Mouse (Mus musculus) hindbrain, embryonic 12.5 days (tissue): ENCODE measurements around the gene Adra2b. TPM values are rescaled to one million over a fixed set of nuclear protein-coding genes. Genes with fewer than 3 reads are reported as not detected.

Source experiments
- ATAC-seq: fragments of 200-750 bp; cut with Nextera tagmentation; 2 replicates; pipeline ENCODE4 v1.8.0; 2017; ENCODE audit warnings: moderate TSS enrichment; ENCODE audit not compliant: low FRiP score
- H3K27ac ChIP-seq: fragments of 300-500 bp; sonication (generic); 2 replicates; pipeline ENCODE4 v1.5.1; 2016; ENCODE audit warnings: mild to moderate bottlenecking
- H3K27me3 ChIP-seq: fragments of 300-500 bp; sonication (generic); 2 replicates; pipeline ENCODE4 v1.6.1; 2016; ENCODE audit warnings: mild to moderate bottlenecking
- H3K36me3 ChIP-seq: fragments of 300-500 bp; sonication (generic); 2 replicates; pipeline ENCODE4 v1.6.1; 2016; ENCODE audit warnings: mild to moderate bottlenecking
- H3K4me1 ChIP-seq: fragments of 300-500 bp; sonication (generic); 2 replicates; pipeline ENCODE4 v1.6.1; 2016
- H3K4me2 ChIP-seq: fragments of 300-500 bp; sonication (generic); replicated peaks from 2 replicates; pipeline ENCODE4 v1.6.1; 2016; ENCODE audit warnings: mild to moderate bottlenecking
- H3K4me3 ChIP-seq: fragments of 300-500 bp; sonication (generic); 2 replicates; pipeline ENCODE4 v1.5.1; 2016; ENCODE audit warnings: mild to moderate bottlenecking
- H3K9ac ChIP-seq: fragments of 300-500 bp; sonication (generic); 2 replicates; pipeline ENCODE4 v1.6.1; 2016; ENCODE audit warnings: mild to moderate bottlenecking, moderate library complexity
- H3K9me3 ChIP-seq: fragments of 300-500 bp; sonication (generic); replicated peaks from 2 replicates; pipeline ENCODE4 v1.6.1; 2016; ENCODE audit warnings: mild to moderate bottlenecking
- WGBS: fragments of 180-500 bp; shearing (Covaris S2); methylation state at CpG from one replicate; pipeline ENCODE4 v1.1.7; 2016; 5-methylcytosine and 5-hydroxymethylcytosine counted together
- polyA plus RNA-seq: library from polyadenylated mRNA; unstranded; fragments of >200 nt; fragmentation: Nextera tagmentation; extraction: Ambion mirVana; gene quantifications from 2 replicates; pipeline ENCODE4 v1.2.1, GENCODE M21; 2016

Adra2b gene
- polyA plus RNA-seq, 1 experiment from 2014 or later = 2.4 TPM

DNA sequence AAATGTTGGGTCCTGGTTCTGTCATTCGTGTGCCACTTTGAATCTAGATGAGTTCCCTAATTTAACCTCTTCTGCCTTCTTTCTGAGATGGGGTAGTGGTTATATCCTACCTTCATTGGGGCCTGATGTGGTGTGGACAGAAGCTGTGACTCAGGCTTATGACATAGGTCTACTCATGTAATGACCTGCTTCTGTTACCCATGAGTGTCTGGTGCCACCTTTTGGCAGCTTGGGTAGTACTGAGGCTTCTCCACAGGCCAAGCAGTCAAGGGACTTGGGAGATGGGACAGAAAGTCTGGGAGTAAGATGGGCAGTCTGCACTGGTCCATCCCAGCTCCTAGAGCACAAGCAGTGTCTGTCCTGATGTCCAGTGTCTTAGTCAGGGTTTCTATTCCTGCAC lies 16.7 kb upstream of the Adra2b start:
- Histone ChIP-seq H3K27ac (no peak overlapping the region), H3K36me3 (no peaks in the 10 kb centered on the region), H3K27me3 (peaks cover 5% of the 10 kb centered on the region; the same call in 1 of the 2 replicates), H3K4me3 (no peak overlapping the region), H3K9ac (no peak overlapping the region), H3K4me1 (no peaks in the 10 kb centered on the region), H3K4me2 (no peak overlapping the region), H3K9me3 (no peaks in the 10 kb centered on the region)
- WGBS = 52% methylated on average over 1 of the region's 1 CpGs
- no peak for ATAC-seq

DNA sequence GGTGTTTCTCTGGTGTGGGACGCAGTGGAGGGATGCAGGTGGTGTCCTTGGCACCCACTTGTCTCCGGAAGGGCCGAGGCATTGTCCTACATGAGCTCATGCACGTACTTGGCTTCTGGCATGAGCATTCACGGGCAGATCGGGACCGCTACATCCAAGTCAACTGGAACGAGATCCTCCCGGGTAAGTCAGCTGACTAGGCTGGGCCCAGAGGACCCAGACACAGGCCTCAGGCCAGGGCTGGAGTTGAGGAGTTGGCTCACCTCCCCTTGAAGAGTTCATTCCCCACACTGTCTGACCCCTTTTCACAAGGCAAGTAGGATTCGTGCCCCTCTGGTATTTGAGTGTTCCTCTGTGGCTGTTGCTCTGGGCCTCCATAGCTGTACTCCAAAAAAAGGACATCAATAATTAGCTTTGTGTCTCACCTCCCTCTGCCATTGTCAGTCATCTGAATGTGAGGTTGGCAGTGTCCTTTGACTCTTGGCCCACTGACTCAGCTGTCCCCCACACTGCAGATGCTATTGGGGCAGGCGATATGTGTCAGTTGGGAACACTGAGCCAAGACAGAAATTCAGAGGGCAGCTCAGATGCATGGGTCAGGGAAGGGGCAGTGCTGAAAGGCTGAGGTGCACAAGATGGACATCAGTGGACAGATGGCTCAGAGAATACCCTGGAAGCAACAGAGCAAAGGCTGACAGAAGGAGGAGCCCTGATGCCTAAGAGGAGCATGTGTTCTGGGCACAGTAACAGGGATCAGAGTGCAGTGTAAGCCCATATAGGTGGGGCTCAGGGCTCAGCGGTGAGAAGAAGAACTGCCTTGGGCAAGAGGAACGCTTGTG lies 15.6 kb upstream of the Adra2b start:
- ATAC-seq = no peak
- H3K9me3 ChIP-seq = no peaks in the 10 kb centered on the region
- H3K4me1 ChIP-seq = no peaks in the 10 kb centered on the region
- no peak overlapping the region for H3K4me3 ChIP-seq
- H3K27me3 ChIP-seq = peaks cover 5% of the 10 kb centered on the region; the same call in 1 of the 2 replicates
- no peaks in the 10 kb centered on the region for H3K36me3 ChIP-seq
- H3K27ac ChIP-seq = no peak overlapping the region
- WGBS = 79% methylated on average over 13 of the region's 13 CpGs
- H3K4me2 ChIP-seq = no peak overlapping the region
- no peak overlapping the region for H3K9ac ChIP-seq

DNA sequence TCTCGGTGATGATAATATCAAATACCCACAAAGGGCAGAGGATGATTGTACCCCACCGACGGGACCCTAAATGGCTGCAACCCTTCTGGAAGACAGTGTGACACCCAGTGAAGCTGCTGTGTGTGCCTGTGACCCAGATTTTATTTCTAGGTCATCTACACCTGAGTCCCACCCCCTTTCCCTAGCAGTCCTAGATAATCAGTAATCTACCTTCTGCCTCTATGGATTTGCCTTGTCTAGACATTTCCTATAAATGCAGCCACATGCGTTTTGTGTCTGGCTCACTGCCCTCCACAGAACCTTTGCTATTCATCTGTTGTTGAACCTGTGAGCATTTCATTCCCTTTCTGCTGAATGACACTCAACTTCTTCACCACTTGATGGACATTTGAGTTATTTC lies 9.1 kb upstream of the Adra2b start:
- ATAC-seq = no peak
- Histone ChIP-seq H3K9ac (no peak overlapping the region), H3K4me1 (no peaks in the 10 kb centered on the region), H3K4me3 (no peak overlapping the region), H3K27me3 (peaks cover 9% of the 10 kb centered on the region), H3K27ac (no peak overlapping the region), H3K9me3 (no peaks in the 10 kb centered on the region), H3K36me3 (no peaks in the 10 kb centered on the region), H3K4me2 (no peak overlapping the region)
- WGBS = 89% methylated on average over 4 of the region's 4 CpGs

DNA sequence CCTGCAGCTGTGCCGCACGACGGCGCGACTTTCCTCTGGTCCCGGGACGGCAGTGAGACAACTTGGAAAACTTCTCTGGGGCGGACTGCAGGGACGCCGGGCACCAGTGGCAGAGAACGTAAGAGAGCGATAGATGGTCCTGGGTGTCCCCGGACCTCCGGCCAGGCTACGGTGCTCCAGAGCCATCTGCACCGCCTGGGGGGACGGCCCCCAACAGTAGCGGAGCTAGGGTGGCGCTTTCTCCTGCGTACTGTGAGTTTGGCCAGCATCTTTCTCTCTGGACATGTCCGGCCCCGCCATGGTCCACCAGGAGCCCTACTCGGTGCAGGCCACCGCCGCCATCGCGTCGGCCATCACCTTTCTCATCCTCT lies 259 bp downstream of the Adra2b start:
- peaks cover 78% of the 10 kb centered on the region for H3K27me3 ChIP-seq
- H3K9ac ChIP-seq = peak overlapping the region; percentile 28
- WGBS = 3% methylated on average over 28 of the region's 28 CpGs
- H3K27ac ChIP-seq = no peak overlapping the region
- H3K9me3 ChIP-seq = no peaks in the 10 kb centered on the region
- H3K36me3 ChIP-seq = no peaks in the 10 kb centered on the region
- peak; percentile 20; the same call in 1 of the 2 replicates for ATAC-seq
- H3K4me1 ChIP-seq = peaks cover 17% of the 10 kb centered on the region
- H3K4me3 ChIP-seq = peak overlapping the region; percentile 39
- H3K4me2 ChIP-seq = peak overlapping the region; percentile 75

DNA sequence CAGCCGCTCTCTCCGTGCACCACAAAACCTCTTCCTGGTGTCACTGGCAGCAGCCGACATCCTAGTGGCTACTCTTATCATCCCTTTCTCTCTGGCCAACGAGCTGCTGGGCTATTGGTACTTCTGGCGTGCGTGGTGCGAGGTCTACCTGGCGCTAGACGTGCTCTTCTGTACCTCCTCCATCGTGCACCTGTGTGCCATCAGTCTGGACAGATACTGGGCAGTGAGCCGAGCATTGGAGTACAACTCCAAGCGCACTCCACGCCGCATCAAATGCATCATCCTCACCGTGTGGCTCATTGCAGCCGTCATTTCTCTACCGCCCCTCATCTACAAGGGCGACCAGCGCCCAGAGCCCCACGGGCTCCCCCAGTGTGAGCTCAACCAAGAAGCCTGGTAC lies 688 bp downstream of the Adra2b start:
- no peak overlapping the region for H3K27ac ChIP-seq
- no peak for ATAC-seq
- H3K4me1 ChIP-seq = peaks cover 17% of the 10 kb centered on the region
- H3K27me3 ChIP-seq = peaks cover 76% of the 10 kb centered on the region
- peak overlapping the region; percentile 75 for H3K4me2 ChIP-seq
- no peaks in the 10 kb centered on the region for H3K36me3 ChIP-seq
- no peak overlapping the region; the same call in 1 of the 2 replicates for H3K9ac ChIP-seq
- H3K9me3 ChIP-seq = no peaks in the 10 kb centered on the region
- H3K4me3 ChIP-seq = peak overlapping the region; percentile 39
- 6% methylated on average over 20 of the region's 20 CpGs for WGBS

DNA sequence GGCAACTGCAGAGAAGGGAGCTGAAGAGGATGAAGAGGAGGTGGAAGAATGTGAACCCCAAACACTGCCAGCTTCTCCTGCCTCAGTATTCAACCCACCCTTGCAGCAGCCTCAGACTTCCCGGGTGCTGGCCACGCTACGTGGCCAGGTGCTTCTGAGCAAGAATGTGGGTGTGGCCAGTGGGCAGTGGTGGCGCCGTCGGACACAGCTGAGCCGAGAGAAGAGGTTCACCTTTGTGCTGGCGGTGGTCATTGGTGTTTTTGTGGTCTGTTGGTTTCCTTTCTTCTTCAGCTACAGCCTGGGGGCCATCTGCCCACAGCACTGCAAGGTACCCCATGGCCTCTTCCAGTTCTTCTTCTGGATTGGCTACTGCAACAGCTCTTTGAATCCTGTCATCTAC lies 1.4 kb downstream of the Adra2b start:
- Histone ChIP-seq H3K4me3 (peak overlapping the region; percentile 39; the same call in 1 of the 2 replicates), H3K36me3 (no peaks in the 10 kb centered on the region), H3K27me3 (peaks cover 74% of the 10 kb centered on the region), H3K4me2 (0 out of 2 replicates have a peak overlapping the region, but pooled peaks have one; percentile 75), H3K9me3 (no peaks in the 10 kb centered on the region), H3K9ac (no peak overlapping the region), H3K4me1 (peaks cover 17% of the 10 kb centered on the region), H3K27ac (no peak overlapping the region)
- 20% methylated on average over 7 of the region's 8 CpGs for WGBS
- no peak for ATAC-seq

GRCm38 (mm10) chr2:127367126-127367820 lies 4.3 kb downstream of the Adra2b start:
- H3K9ac ChIP-seq = no peak overlapping the region; the same call in 1 of the 2 replicates
- H3K4me1 ChIP-seq = peaks cover 29% of the 10 kb centered on the region
- H3K27me3 ChIP-seq = peaks cover 52% of the 10 kb centered on the region
- H3K36me3 ChIP-seq = no peaks in the 10 kb centered on the region
- no peak overlapping the region for H3K4me3 ChIP-seq
- H3K9me3 ChIP-seq = no peaks in the 10 kb centered on the region
- no peak for ATAC-seq
- 70% methylated on average over 10 of the region's 10 CpGs for WGBS
- no peak overlapping the region for H3K4me2 ChIP-seq
- no peak overlapping the region for H3K27ac ChIP-seq

GRCm38 (mm10) chr2:127369703-127370376 lies 6.8 kb downstream of the Adra2b start:
- no peak overlapping the region for H3K9ac ChIP-seq
- 49% methylated on average over 5 of the region's 5 CpGs for WGBS
- no peaks in the 10 kb centered on the region for H3K36me3 ChIP-seq
- no peak overlapping the region for H3K4me3 ChIP-seq
- no peak for ATAC-seq
- H3K27me3 ChIP-seq = peaks cover 26% of the 10 kb centered on the region
- peaks cover 12% of the 10 kb centered on the region for H3K4me1 ChIP-seq
- H3K4me2 ChIP-seq = no peak overlapping the region
- no peak overlapping the region for H3K27ac ChIP-seq
- H3K9me3 ChIP-seq = no peaks in the 10 kb centered on the region

DNA sequence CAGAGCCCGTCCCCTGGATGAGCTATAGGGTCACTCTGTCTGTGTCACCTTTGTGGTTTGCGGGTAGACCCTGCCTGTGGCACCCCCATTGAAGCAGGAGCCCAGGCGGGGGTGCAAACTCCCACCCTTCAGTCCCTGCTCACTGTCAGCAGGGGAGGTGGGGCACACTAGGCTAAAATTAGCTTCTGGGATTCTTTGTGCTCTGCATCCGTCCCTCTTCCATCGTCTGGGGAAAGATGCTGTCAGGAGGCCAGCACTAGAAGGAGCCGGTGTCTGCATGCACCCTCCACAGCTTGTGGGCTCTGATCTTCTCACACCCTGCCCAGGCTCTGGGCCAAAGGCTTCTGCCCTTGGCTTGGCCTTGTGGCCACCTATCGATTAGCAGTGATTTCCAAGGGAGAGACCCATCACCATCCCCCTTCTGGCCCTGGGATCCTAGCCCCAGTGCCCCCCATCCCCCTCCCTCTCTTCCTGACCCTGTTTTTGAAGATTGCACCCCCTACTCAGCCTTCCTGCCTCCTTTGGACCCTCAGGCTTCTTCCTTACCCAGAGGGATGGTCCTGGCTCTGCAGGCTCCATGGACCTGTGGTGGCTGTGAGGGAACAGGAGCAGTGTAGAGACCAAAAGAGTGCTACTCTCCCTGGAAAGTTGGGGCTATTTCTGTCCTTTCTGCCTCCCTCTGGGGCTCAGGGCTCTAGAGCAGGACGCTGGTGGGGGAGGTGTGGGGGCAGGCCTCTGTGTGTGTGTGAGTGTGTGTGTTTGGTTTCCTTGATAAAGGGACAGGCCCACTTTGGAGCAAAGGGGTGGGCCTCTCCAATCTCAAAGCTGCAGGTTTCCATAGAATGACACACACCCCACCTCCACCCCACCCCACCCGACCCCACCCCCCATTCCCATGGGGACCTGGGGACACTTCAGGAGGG lies 7.8 kb downstream of the Adra2b start:
- Histone ChIP-seq H3K36me3 (no peaks in the 10 kb centered on the region), H3K9ac (0 out of 2 replicates have a peak overlapping the region, but pooled peaks have one; percentile 4), H3K9me3 (no peaks in the 10 kb centered on the region), H3K4me3 (no peak overlapping the region), H3K4me1 (peaks cover 12% of the 10 kb centered on the region), H3K27me3 (peaks cover 19% of the 10 kb centered on the region), H3K27ac (no peak overlapping the region), H3K4me2 (no peak overlapping the region)
- ATAC-seq = no peak
- 46% methylated on average over 9 of the region's 9 CpGs for WGBS

GRCm38 (mm10) chr2:127371484-127371861 lies 8.5 kb downstream of the Adra2b start:
- Histone ChIP-seq H3K4me1 (peaks cover 12% of the 10 kb centered on the region), H3K9ac (no peak overlapping the region), H3K4me3 (no peak overlapping the region), H3K27me3 (peaks cover 16% of the 10 kb centered on the region), H3K9me3 (no peaks in the 10 kb centered on the region), H3K36me3 (no peaks in the 10 kb centered on the region), H3K27ac (no peak overlapping the region), H3K4me2 (no peak overlapping the region)
- 75% methylated on average over 1 of the region's 1 CpGs for WGBS
- ATAC-seq = peak; percentile 43; the same call in 1 of the 2 replicates

GRCm38 (mm10) chr2:127372082-127372481 lies 9.1 kb downstream of the Adra2b start:
- no peak for ATAC-seq
- H3K4me2 ChIP-seq = no peak overlapping the region
- peaks cover 12% of the 10 kb centered on the region for H3K4me1 ChIP-seq
- H3K27me3 ChIP-seq = peaks cover 11% of the 10 kb centered on the region
- no peak overlapping the region for H3K27ac ChIP-seq
- WGBS = 91% methylated on average over 2 of the region's 2 CpGs
- H3K36me3 ChIP-seq = no peaks in the 10 kb centered on the region
- no peak overlapping the region for H3K4me3 ChIP-seq
- no peak overlapping the region for H3K9ac ChIP-seq
- no peaks in the 10 kb centered on the region for H3K9me3 ChIP-seq
